Mouse (Mus musculus): Measurements from ENCODE around the gene Aldoc. TPM values are rescaled to one million over a fixed set of nuclear protein-coding genes. Genes with fewer than 3 reads are reported as not detected.

The Aldoc gene
- total RNA-seq, 2 experiments from 2014 or later = 0.39 TPM; not detected in 1

DNA sequence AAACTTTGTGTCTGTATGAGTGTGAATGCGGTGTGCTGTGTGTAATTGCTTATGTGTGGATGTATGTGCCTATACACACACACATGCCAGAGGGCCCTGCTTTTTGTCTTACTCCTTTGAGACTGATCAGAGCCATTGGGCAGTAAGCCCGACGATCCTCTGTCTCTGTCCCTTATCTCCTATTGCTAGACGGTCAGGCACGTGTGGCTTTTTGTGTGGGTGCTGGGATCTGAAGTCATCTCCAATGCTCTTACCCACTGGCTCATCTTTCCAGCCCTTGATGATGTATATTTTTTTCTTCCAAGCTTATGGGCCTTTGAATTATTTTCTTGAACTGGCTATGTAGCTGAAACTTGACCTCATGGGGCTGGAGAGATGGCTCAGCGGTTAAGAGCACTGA lies 32.1 kb downstream of the Aldoc start:
- ATAC-seq (replicated peaks; ENCODE audit: low FRiP score, low TSS enrichment, poor library complexity, severe bottlenecking) = no peak

DNA sequence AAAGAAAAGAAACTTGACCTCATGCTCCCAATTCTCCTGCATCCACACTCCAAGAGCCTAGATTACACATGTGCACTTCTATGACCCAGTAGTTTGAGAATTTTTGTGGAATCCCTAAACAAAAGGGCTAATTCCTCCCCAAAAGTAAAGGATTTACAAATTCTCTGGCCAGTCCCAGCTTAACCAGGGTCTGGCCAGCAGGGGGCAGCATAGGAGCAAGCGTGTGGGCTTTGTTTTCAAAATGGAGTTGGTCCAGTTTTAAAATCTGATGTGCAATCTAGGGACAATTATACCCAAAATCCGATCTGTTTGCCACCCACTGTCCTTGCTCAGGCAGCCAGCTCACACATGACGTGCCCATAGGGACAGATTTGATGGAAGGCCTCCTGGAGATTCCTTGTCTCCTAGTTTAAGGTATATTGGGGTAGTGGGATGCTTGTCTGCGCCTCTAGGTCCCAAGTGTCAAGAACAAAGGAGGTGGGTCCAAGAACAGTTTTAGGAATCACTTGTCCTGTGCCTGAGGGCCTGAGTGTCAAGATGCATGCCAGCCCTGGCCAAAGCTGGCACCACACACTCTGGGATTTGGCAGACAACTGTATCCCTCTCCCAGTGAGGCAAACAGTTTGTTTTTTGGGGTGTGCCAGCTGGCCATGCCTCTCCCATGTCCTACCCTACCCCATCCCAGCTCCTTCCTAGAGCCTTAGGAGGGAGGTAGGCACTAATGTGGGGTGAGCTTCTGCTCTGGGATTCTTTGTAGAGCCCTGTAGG lies 32.9 kb downstream of the Aldoc start:
- no peak for ATAC-seq (replicated peaks; ENCODE audit: low FRiP score, low TSS enrichment, poor library complexity, severe bottlenecking)

DNA sequence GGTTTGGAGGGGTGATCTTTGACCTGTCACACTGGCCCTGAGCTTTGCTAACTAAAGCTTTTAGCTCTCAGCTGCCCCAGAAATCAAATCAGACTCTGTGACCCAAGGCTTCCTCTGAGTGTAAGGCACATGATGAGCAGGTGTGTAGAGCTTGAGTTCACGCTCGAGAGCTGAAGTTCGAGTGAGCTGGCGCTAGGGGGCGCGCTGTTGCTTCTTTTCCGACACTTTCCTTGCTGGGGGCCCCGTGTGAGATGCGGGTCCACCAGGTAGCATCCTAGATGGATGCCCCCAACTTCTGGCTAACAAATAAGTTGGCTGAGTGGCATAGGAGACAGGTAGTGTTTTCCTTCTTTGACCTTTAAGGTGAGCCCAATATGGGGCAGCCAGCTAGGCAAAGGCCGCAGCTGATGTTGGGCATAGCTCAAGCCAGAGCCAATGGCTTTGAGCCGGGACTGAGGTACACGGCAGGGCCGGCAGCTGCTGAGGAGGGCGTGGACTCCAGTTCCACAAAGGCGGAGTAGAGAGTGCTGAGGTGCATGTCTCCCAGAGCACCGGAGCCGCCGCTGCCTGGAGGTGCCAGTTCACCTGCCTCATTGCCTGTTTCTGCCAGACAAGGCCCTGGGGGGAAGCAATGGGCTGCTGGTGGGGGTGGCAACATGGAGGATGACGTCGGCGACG lies 35.7 kb downstream of the Aldoc start:
- ATAC-seq (replicated peaks; ENCODE audit: low FRiP score, low TSS enrichment, poor library complexity, severe bottlenecking) = no peak

DNA sequence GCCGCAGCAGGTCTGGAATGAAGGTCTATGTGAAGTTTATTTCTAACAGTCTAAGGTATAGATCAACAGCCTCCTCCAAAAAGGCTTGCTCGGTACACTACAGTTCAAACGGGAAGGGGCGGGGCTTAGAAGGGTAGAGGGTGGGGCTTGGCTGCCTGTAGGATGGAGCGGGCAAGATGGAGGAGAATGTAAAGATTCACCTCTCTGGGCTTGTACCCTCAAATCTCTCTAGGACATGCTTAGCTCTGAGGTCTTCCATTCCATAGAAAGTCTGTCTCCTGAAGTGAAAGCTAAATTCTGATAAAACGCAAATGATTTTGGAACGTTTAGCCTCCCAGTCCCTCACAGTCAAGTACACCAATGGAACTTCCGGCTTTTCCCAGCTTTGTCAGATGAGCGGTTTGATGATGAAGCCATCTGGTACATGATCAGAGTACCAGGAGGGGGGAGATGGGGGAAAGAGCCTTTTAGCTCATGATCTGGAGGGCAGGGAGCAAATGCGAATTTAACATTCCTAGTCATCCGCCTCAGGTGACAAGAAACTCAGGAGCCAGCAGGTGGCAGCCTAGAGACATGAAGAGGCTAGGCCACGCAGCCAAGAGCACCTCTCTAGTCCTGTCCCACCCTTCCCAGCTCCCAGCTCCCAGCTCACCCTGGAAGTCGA lies 37.5 kb downstream of the Aldoc start:
- peak; percentile 74 for ATAC-seq (replicated peaks; ENCODE audit: low FRiP score, low TSS enrichment, poor library complexity, severe bottlenecking)

DNA sequence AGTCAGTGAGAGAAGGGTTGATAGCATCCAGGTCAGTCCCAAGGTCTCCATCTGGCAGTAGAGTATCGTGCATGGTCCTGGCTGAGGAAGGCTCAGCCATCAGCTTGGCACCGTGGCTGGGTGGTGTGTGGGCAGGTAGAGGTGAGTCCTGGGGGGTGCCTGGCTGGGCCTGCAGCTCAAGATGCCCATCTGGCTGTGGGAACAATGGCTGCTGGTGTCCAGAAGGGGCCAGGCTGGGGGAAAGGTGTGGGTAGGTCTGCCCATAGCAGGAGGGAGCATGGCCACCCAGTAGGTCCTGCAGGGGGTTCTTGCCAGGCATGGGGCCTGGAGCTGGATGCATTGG lies 38.0 kb downstream of the Aldoc start:
- 0 out of 2 replicates have a peak, but pooled peaks have one; percentile 2 for ATAC-seq (replicated peaks; ENCODE audit: low FRiP score, low TSS enrichment, poor library complexity, severe bottlenecking)

DNA sequence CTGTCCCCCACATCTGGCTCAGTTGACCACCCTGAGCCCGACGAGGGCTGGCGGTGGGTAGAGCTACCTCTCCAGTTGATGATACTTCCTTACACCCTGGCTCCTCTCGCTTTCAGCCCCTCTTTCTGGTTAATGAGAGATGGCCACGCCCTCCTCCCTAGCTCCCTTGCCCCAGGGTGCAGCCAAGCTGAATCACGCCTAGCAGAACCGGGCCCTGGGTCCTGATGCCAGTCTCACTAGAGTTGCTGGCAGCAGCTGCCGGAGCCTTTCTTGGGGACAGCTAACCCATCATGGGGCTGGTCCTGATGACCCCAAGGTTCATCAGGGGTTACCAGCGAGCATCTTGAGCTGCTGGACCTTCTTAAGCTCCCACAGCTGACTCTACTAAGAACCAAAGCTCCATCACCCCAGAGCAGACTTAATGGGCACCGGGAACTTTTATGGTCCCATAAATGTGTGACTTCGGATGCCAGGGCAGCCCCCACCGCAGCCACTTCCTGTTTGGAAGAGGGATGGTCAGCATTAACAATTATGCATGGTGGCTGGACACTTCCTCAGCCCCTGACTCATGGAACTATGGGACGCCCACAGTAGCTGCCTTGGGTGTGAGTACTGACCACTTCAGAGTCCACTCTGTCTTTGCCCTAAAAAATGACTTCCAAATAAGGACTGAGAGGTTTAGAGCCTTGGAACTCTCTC lies 40.7 kb downstream of the Aldoc start:
- no peak for ATAC-seq (replicated peaks; ENCODE audit: low FRiP score, low TSS enrichment, poor library complexity, severe bottlenecking)

DNA sequence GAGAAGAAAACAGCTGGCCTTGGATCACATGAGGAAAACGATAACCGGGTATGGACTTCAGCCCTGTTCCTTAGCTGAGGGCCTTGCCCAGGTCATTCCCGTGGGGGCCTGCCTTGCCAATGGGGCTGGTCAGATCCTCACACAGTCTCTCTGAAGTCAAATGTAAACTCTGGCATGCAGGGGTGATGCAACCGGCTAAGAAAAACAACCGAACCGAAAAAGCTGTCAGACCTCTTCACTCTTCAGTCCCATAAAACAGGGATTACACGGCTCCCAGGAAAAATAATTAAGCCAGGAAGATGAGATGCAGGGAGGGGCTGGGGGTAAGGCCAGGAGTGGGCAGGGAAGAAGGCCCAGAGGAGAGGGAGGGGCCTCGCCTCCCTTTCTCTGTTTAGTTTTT lies 41.3 kb downstream of the Aldoc start:
- ATAC-seq (replicated peaks; ENCODE audit: low FRiP score, low TSS enrichment, poor library complexity, severe bottlenecking) = no peak

DNA sequence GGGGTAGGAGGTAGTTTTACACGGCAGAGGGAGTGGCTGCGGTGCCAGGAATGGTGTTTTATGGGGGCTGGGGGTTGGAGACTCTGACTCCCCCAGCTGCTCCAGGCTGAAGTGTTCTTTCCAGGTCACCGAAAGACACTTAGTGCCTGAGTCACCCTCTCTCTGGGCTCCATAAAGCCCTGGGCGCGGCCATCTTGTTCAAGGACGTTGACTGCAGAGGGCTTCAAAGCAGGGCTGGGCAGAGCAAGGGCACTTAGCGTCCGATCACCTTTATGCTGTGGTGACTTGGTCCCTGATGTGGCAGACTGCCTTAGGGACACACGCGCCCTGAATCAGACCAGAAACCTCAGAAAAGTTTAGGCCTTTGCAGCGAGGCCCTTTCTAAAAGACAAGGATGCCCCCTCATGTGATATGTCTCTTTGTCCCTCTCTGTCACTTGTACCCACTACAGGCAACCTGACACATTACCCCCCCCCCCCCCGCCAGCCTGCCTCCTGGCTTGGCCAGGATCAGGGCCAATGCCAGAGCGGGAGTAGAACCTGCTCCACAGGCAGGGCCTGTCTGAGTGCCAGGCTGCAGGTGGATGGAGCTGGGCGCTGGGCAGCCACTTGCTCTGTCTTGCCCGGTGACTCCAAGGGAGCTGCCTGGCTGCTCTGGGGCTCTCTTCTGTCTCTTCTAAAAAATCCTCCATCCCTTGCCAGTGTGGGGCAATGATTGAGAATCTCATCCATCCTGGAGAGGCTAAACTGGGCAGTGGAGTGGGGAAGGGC lies 44.9 kb downstream of the Aldoc start:
- no peak for ATAC-seq (replicated peaks; ENCODE audit: low FRiP score, low TSS enrichment, poor library complexity, severe bottlenecking)

DNA sequence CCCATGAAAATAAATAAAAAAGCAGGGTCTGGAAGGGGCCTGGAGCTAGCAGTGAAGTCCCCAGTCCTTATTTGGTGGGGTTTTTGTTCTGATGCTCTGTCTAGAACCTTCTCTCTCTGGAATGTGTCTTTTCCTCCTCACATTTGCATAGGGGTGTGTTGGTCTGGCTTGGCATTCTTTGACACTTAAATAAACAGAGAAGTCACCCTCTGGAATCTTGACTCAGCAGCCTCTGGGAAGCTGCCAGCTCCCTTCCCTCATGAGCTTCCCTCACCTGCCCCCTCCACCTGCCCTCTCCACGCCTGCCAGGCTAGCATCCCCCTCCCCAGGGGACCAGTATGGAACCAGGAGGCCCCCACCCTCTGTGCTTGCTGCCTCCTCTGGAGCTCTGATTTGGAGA lies 47.6 kb downstream of the Aldoc start:
- no peak for ATAC-seq (replicated peaks; ENCODE audit: low FRiP score, low TSS enrichment, poor library complexity, severe bottlenecking)

DNA sequence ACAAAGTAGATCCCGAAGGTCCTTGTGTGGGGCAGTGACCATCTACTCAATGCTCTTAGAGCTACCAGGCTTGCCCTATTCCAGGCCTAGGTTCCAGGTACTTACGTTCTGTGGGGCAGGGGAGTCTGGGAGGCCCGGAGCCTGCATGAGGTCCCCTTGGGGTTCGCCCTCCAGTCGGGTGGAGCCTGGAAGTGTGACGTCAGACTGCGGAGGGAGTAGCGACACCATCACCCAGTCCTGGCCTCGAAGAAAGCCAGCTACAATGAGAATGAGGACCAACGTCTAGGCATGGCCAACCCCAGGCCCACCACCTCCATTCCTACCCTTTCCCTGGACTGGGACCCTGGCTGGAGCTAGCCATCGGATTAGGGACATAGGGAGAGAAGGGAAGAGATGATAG lies 48.9 kb downstream of the Aldoc start:
- no peak for ATAC-seq (replicated peaks; ENCODE audit: low FRiP score, low TSS enrichment, poor library complexity, severe bottlenecking)

DNA sequence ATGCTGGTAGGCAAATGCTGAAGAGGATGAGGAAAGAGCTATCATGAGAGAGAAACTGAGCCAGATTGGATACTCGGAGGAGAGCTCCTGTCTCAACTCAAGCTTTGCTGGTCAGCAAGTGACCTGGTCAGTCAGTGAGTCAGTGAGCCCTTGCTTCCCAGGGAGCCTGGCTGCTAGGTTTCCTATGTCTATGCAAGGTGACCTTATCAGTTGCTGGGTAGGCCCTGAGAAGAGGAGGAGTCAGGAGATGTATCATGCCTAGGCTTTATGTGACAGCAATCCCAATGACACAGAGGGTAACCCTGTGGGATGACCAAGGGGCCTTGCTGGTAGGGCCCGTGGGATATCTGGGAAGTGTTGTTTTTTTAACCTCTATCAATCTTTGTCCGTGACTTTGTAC lies 49.4 kb downstream of the Aldoc start:
- ATAC-seq (replicated peaks; ENCODE audit: low FRiP score, low TSS enrichment, poor library complexity, severe bottlenecking) = no peak

DNA sequence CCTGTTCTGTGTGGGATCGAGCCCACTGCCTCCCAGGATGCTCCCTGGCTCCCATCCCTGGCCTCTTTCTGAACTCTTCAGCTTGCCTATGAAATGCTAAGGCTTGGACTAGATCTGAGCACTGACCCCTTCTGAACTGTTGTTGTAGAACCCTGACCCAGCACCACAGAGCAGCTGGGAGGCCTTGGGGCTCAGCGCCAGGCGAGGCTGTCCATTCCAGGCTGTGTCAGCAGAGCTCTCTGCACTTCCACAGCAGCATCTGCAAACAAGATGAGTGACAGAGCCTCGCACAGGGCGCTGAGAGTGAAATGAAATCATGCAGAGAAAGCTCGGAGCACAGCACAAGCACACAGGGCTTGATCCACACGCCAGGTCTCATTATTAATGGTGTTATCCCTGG lies 49.8 kb downstream of the Aldoc start:
- no peak for ATAC-seq (replicated peaks; ENCODE audit: low FRiP score, low TSS enrichment, poor library complexity, severe bottlenecking)

DNA sequence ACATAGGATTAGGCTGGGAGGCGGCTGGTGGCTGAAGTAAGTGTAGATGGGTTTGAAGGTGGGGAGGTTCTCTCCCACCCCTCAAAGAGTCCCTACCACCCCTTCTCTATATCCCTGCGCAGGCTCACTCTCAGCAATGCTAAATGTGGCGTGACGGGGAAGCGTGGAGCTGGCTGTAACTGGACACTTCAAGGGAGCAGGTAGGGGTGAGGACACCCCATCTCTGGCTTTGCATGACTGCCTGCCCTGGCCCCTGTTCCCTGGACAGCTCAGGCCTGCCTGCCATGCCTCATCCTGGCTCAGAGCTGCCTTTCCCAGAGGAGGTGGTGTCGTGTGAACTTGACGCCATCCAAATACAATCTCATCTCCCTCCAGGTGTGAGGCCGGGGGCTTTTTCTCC lies 51.4 kb downstream of the Aldoc start:
- ATAC-seq (replicated peaks; ENCODE audit: low FRiP score, low TSS enrichment, poor library complexity, severe bottlenecking) = no peak

Other genes starting within 250 kb of the Aldoc start
- gene Eral1, start 242.6 kb upstream of the Aldoc start, total RNA-seq (2014; fragmentation: Nextera tagmentation) = 26.2 and 32.2 TPM in 2 replicates
- gene Eral1, start 242.6 kb upstream of the Aldoc start, total RNA-seq (2017) = 34.9 and 36.6 TPM in 2 replicates
- gene Fam222b, start 228.3 kb upstream of the Aldoc start, total RNA-seq (2014; fragmentation: Nextera tagmentation) = 10.2 and 14.3 TPM in 2 replicates
- 1.8 and 3.9 TPM in 2 replicates for gene Fam222b, start 228.3 kb upstream of the Aldoc start, total RNA-seq (2017)
- 30.3 and 39.1 TPM in 2 replicates for gene Traf4, start 157.4 kb upstream of the Aldoc start, total RNA-seq (2014; fragmentation: Nextera tagmentation)
- 10.3 and 18.0 TPM in 2 replicates for gene Traf4, start 157.4 kb upstream of the Aldoc start, total RNA-seq (2017)
- gene Nek8, start 146.3 kb upstream of the Aldoc start, total RNA-seq (2014; fragmentation: Nextera tagmentation) = 26.7 and 38.5 TPM in 2 replicates
- 3.7 and 7.4 TPM in 2 replicates for gene Nek8, start 146.3 kb upstream of the Aldoc start, total RNA-seq (2017)
- 24.4 and 25.2 TPM in 2 replicates for gene Tlcd1, start 146.3 kb upstream of the Aldoc start, total RNA-seq (2014; fragmentation: Nextera tagmentation)
- gene Tlcd1, start 146.3 kb upstream of the Aldoc start, total RNA-seq (2017) = 13.3 and 19.6 TPM in 2 replicates
- gene Rpl23a, start 139.4 kb upstream of the Aldoc start, total RNA-seq (2014; fragmentation: Nextera tagmentation) = 5,168 and 5,735 TPM in 2 replicates
- gene Rpl23a, start 139.4 kb upstream of the Aldoc start, total RNA-seq (2017) = 4,325 and 4,755 TPM in 2 replicates
- 4.8 TPM in 1 of 2 replicates, not detected in the other for gene Rab34, start 134.5 kb upstream of the Aldoc start, total RNA-seq (2014; fragmentation: Nextera tagmentation)
- gene Rab34, start 134.5 kb upstream of the Aldoc start, total RNA-seq (2017) = not detected in 2 replicates
- not detected in 2 replicates for gene Proca1, start 129.6 kb upstream of the Aldoc start, total RNA-seq (2014; fragmentation: Nextera tagmentation)
- gene Proca1, start 129.6 kb upstream of the Aldoc start, total RNA-seq (2017) = 1.2 TPM in 1 of 2 replicates, not detected in the other
- 42.1 and 49.5 TPM in 2 replicates for gene Sdf2, start 77.2 kb upstream of the Aldoc start, total RNA-seq (2014; fragmentation: Nextera tagmentation)
- gene Sdf2, start 77.2 kb upstream of the Aldoc start, total RNA-seq (2017) = 44.9 and 45.7 TPM in 2 replicates
- gene Supt6, start 77.0 kb upstream of the Aldoc start, total RNA-seq (2014; fragmentation: Nextera tagmentation) = 51.1 and 51.9 TPM in 2 replicates
- gene Supt6, start 77.0 kb upstream of the Aldoc start, total RNA-seq (2017) = 46.0 and 52.5 TPM in 2 replicates
- 91.6 and 110 TPM in 2 replicates for gene 2610507B11Rik, start 61.2 kb upstream of the Aldoc start, total RNA-seq (2014; fragmentation: Nextera tagmentation)
- 55.5 and 72.4 TPM in 2 replicates for gene 2610507B11Rik, start 61.2 kb upstream of the Aldoc start, total RNA-seq (2017)
- gene BC030499, start 32.1 kb upstream of the Aldoc start, total RNA-seq (2014; fragmentation: Nextera tagmentation) = 0.55 and 1.3 TPM in 2 replicates
- gene BC030499, start 32.1 kb upstream of the Aldoc start, total RNA-seq (2017) = 0.50 and 0.89 TPM in 2 replicates
- 47.4 and 52.6 TPM in 2 replicates for gene Spag5, start 21.4 kb upstream of the Aldoc start, total RNA-seq (2014; fragmentation: Nextera tagmentation)
- 42.0 and 62.4 TPM in 2 replicates for gene Spag5, start 21.4 kb upstream of the Aldoc start, total RNA-seq (2017)
- gene Pigs, start 5.4 kb downstream of the Aldoc start, total RNA-seq (2014; fragmentation: Nextera tagmentation) = 40.5 and 44.5 TPM in 2 replicates
- 10.0 and 10.4 TPM in 2 replicates for gene Pigs, start 5.4 kb downstream of the Aldoc start, total RNA-seq (2017)
- 51.2 and 51.5 TPM in 2 replicates for gene Unc119, start 20.5 kb downstream of the Aldoc start, total RNA-seq (2014; fragmentation: Nextera tagmentation)
- gene Unc119, start 20.5 kb downstream of the Aldoc start, total RNA-seq (2017) = 20.0 and 27.2 TPM in 2 replicates
- gene Foxn1, start 63.6 kb downstream of the Aldoc start, total RNA-seq (2014; fragmentation: Nextera tagmentation) = not detected in 2 replicates
- gene Foxn1, start 63.6 kb downstream of the Aldoc start, total RNA-seq (2017) = not detected in 2 replicates
- not detected in 2 replicates for gene Slc13a2, start 99.2 kb downstream of the Aldoc start, total RNA-seq (2014; fragmentation: Nextera tagmentation)
- not detected in 2 replicates for gene Slc13a2, start 99.2 kb downstream of the Aldoc start, total RNA-seq (2017)
- 2.6 and 3.6 TPM in 2 replicates for gene Slc46a1, start 142.7 kb downstream of the Aldoc start, total RNA-seq (2014; fragmentation: Nextera tagmentation)
- 0.56 and 0.76 TPM in 2 replicates for gene Slc46a1, start 142.7 kb downstream of the Aldoc start, total RNA-seq (2017)
- gene Sarm1, start 174.8 kb downstream of the Aldoc start, total RNA-seq (2014; fragmentation: Nextera tagmentation) = not detected in 2 replicates
- gene Sarm1, start 174.8 kb downstream of the Aldoc start, total RNA-seq (2017) = 0.88 TPM in 1 of 2 replicates, not detected in the other
- not detected in 2 replicates for gene Vtn, start 176.1 kb downstream of the Aldoc start, total RNA-seq (2014; fragmentation: Nextera tagmentation)
- not detected in 2 replicates for gene Vtn, start 176.1 kb downstream of the Aldoc start, total RNA-seq (2017)
- gene Sebox, start 180.5 kb downstream of the Aldoc start, total RNA-seq (2014; fragmentation: Nextera tagmentation) = not detected in 2 replicates
- not detected in 2 replicates for gene Sebox, start 180.5 kb downstream of the Aldoc start, total RNA-seq (2017)
- 26.3 and 34.8 TPM in 2 replicates for gene Tmem199, start 189.2 kb downstream of the Aldoc start, total RNA-seq (2014; fragmentation: Nextera tagmentation)
- gene Tmem199, start 189.2 kb downstream of the Aldoc start, total RNA-seq (2017) = 33.1 and 39.0 TPM in 2 replicates
- gene Poldip2, start 189.2 kb downstream of the Aldoc start, total RNA-seq (2014; fragmentation: Nextera tagmentation) = 104 and 105 TPM in 2 replicates
- gene Poldip2, start 189.2 kb downstream of the Aldoc start, total RNA-seq (2017) = 79.8 and 81.7 TPM in 2 replicates
- 2.5 and 4.6 TPM in 2 replicates for gene Tnfaip1, start 213.4 kb downstream of the Aldoc start, total RNA-seq (2014; fragmentation: Nextera tagmentation)
- 0.15 and 2.7 TPM in 2 replicates for gene Tnfaip1, start 213.4 kb downstream of the Aldoc start, total RNA-seq (2017)
- gene Ift20, start 213.4 kb downstream of the Aldoc start, total RNA-seq (2014; fragmentation: Nextera tagmentation) = 57.8 and 83.5 TPM in 2 replicates
- gene Ift20, start 213.4 kb downstream of the Aldoc start, total RNA-seq (2017) = 142 and 156 TPM in 2 replicates
- gene Tmem97, start 227.8 kb downstream of the Aldoc start, total RNA-seq (2014; fragmentation: Nextera tagmentation) = 63.3 and 72.9 TPM in 2 replicates
- 59.7 and 64.4 TPM in 2 replicates for gene Tmem97, start 227.8 kb downstream of the Aldoc start, total RNA-seq (2017)